Mouse (Mus musculus) cerebellum, adult 11-12 months (tissue): ENCODE measurements around the gene Gm3250.
"Not testable (repeated sequence)": the region's sequence is repeated elsewhere in the genome, so short reads cannot be mapped to it uniquely, and the experiment has no call there.

Source experiments
- DNase-seq: peaks from one replicate; pipeline ENCODE4 v3.0.0; 2022

Gene Gm3250

DNA sequence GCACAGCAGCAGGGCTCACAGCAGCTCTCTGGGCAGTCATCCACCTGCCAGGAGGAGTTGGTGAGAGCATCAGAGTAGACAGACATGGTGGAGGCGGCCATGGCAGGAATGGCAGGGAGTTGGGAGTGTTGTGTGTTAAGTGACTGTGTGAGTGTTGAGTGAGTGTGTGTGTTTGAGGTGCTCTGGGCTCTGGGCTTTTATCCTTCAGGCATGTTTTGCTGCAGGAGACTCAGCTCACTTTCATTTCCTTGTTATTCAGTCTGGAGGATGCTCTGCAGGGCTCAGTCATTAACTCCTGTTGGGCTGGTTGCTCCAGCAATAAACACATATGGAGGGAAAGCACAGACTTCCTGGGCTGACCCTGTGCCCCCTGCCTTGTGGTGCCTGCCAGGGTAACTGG, at the start of gene Gm3250:
Gene Gm3250, minus strand, starts transcription at position 101 of the 400 bp plus-strand sequence.
- not testable (repeated sequence) for DNase-seq

DNA sequence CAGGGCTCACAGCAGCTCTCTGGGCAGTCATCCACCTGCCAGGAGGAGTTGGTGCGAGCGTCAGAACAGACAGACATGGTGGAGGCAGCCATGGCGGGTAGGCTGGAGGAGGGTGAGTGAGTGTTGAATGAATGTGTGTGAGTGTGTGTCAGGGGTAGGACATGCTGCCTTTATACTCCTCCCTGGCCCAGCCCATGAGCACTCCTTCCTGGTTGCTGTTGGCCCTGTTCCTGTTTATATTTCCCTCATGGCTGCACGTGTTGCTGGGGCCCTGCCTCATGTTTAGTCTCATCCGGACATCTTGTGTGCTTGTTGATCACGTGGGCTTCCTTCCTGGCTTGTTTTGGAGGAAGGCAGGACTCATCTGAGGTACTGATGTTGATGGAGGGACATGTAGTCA, 44.6 kb upstream of the Gm3250 start, which contains the start of gene Krtap10-4:
Gene Krtap10-4, minus strand, starts transcription at position 145 of the 400 bp plus-strand sequence.
- DNase-seq = no peak

DNA sequence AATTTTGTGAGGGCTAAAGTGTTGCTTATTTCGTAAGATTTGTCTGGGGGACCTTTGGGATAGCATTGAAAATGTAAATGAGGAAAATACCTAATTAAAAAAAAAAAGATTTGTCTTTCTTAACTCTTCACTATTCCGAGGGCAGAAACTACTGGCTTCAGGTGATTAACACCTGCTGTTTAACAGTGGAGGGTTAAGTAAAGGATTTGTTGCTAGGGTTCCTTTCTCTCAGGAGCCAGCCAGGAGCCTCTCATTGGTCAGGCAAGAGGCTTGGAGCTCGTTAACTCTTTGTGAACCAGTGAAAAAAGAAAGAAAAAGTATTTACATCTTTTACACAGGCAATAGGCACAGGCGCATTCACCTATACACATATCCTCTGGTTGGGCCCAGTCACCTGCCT, 36.9 kb upstream of the Gm3250 start:
- DNase-seq = no peak

DNA sequence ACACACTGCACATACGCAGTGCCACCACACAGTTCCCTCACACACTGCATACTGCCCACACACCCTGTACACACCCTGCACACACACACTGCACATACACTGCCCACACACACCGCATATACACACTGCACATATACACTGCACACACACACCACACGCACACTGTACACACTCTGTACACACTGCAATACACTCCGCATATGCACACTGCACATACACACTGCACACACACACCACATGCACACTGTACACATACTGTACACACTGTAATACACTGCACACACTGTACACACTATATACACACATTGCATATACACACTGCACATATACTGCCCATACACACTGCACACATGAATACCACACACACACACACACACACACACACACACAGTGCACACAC, 36.2 kb upstream of the Gm3250 start:
- no peak for DNase-seq

DNA sequence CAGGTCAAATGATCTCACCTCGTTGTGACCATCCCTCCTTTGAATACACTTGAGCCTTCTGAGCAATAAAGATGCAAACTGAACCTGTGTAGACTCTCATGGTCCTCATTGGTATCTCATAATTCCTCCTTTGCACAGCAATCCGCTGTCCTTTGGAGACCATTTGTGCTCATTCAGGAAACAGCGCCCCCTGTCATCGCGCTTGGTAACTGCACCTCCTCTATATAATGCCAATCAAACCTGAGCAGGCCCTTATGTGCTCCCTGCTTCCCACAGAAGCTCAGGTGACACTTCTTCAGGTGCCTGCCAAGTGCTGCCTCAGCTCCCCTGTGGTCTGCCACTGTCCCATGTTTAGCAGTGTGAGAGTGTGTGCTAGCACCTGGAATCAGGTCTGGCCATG, 33.2 kb upstream of the Gm3250 start:
- no peak for DNase-seq

DNA sequence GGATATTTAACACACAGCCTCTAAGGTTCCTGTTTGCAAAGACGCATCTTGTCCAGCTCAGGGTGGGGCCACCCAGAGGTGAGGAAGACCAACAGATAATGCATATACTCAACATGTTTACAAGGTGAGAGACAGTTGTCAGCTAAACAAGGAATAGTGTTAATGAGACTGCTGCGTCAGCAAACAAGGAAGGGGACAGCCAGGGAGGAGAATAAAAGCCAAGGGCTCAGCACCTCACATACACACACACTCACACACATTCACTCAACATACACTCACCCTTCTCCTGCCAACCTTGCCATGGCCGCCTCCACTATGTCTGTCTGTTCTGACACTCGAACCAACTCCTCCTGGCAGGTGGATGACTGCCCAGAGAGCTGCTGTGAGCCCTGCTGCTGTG, 32.0 kb upstream of the Gm3250 start, which contains the start of gene Gm2696:
Gene Gm2696, plus strand, starts transcription at position 301 of the 400 bp plus-strand sequence.
- DNase-seq = no peak

DNA sequence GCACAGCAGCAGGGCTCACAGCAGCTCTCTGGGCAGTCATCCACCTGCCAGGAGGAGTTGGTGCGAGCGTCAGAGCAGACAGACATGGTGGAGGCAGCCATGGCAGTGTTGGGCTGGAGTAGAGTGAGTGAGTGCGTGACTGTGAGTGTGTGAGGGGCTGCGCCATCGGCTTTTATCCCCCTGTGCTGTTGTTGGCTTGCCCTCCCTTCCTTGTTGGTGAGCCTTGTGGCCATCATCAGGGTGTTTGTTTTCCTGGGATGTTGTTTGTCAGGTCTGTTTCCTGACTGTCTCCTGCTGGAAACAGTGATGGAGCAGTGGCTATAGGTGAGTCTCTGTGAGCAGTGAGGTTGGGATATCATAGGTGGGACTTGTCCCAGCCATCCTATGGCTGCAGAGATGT, 29.4 kb upstream of the Gm3250 start, which contains the start of gene Gm9507:
Gene Gm9507, minus strand, starts transcription at position 101 of the 400 bp plus-strand sequence.
- no peak for DNase-seq

DNA sequence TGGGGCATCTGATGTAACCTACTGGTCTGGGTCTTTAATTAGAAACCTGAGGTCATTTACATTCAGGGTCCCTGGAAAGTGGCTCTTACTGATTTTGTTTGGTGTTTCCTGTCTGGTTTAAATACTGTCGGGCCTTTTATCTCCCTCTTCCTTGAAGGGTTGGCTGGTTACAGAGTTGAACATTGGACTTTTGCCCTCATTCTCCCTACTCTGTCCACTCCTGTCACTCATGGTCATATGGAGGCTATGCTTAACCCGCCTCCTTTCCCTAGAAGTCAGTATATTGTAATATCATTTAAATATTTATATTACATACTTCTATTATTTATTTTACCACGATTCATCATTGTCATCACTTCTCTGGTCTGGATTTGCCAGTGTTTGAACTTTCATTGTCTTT, 21.8 kb upstream of the Gm3250 start:
- no peak for DNase-seq

DNA sequence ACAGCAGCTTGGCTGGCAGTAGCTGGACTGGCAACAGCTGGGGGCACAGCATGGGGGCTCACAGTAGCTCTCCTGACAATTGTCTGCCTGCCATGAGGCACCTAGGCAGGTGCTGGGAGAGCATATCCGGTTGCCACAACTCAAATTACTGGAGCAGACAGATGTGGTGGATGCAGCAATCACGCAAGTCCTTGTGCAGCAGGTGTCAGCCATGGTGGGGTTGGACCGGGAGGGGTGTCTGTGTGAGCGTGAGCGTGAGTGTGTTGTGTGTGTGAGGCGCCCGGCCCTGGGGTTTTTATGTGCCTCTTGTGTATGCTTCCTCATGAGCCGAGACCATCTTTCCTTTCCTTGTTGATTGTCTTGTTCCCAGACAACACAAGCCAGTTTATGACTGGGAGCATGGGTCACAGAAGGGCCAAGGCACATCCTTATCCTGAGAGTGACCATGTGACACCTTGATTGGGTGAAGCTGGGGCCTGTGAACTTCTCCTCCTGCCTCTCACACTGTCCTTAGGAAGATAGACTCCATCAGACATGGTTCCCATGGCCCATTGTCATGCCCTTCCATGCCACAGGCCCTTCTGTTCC, 16.7 kb upstream of the Gm3250 start, which contains the start of gene Gm19668:
Gene Gm19668, minus strand, starts transcription at position 213 of the 588 bp plus-strand sequence.
- no peak for DNase-seq

DNA sequence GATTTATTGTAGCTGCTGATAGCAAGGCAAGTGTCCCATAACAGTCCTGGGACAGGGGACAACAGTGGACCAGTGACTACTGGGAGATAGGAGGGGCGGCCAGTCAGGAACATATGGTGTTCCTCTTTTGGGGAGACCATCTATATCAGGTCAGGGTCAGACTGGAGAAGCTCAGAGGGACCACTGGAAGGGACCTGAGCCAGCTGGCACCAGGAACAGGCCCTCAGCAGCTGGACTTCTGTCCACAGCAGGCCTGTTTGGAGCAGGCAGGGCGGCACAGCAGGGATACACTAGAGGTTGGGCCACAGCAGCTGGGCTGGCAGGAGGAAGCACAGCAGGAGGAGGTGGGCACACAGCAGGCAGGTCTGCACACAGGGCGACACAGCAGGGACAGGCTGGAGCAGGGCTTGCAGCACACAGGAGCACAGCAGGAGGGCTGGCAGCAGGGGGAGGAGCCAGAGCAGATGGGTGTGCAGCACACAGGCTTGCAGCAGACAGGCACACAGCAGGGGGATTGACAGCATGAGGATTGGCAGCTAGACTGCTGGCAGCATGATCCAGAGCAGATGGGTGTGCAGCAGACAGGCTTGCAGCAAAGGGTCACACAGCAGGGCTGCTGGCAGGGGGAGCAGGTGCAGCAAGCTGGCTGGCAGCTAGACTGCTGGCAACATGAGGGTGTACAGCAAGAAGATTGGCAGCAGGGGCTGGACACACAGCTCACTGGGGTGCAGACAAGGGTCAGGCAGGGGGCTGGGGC, 16.0 kb upstream of the Gm3250 start:
- DNase-seq = peak; percentile 48

DNA sequence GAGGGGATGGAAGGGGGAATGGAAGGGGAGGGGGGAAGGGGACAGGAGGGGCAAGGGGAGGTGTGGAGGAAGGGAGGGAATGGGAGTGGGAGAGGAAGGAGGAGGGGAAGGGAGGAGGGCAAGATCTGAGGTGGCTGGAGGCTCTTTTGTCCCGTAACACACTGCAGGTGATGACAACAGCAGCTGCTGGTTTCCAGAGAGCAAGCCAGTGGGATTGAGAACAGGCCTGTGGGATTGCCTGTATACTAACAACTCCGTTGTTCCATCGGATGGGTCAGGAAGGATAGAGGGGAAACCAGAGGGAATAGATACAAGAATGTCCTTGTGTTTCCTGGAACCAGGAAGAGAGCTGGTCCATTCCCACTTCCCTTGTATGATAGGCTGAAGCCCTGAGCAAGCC, 15.3 kb upstream of the Gm3250 start:
- DNase-seq = no peak

DNA sequence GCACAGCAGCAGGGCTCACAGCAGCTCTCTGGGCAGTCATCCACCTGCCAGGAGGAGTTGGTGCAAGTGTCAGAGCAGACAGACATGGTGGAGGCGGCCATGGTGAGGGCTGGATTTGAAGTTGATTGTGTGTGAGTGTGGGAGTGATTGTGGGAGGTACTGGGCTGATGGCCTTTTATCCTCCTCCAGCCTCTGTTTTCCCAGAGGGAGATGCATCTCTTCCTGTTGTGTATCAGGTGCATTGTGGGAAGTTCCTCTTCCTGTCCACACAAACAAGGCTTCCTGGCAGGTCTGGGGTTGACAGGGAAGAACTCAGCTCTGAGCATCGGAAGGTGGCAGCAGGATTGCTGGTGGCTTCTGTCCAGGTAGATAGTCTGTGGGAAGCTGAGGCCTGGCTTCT, 12.6 kb upstream of the Gm3250 start, which contains the start of gene Gm9639:
Gene Gm9639, minus strand, starts transcription at position 101 of the 400 bp plus-strand sequence.
- no peak for DNase-seq

DNA sequence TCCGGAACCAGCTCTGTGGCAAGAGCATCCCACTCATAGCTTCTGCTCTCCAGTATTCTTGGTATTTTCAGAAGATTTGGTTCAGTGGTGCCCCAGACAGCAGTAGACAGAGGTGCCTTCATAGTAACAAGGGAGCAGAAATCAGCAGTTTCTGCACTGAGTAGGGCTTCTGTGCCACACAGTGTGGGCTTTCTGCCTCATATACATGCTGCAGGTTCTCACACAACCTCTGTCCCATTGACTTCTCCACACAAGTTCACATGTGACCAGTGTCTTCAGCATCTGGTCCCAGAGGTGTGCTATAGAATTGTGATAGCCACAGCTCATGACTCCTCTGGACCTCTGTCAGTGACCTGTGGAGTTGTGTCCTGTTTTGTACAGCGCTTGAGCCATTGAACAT, 6.3 kb upstream of the Gm3250 start:
- DNase-seq = no peak

DNA sequence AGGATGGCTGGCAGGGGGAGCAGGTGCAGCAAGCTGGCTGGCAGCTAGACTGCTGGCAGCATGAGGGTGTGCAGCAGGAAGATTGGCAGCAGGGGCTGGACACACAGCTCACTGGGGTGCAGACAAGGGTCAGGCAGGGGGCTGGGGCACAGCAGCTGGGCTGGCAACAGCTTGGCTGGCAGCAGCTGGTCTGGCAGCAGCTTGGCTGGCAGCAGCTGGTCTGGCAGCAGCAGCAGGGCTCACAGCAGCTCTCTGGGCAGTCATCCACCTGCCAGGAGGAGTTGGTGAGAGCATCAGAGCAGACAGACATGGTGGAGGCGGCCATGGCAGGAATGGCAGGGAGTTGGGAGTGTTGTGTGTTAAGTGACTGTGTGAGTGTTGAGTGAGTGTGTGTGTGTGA, 5.5 kb upstream of the Gm3250 start, which contains the start of gene Gm7137:
Gene Gm7137, minus strand, starts transcription at position 325 of the 400 bp plus-strand sequence.
- DNase-seq = not testable (repeated sequence)

DNA sequence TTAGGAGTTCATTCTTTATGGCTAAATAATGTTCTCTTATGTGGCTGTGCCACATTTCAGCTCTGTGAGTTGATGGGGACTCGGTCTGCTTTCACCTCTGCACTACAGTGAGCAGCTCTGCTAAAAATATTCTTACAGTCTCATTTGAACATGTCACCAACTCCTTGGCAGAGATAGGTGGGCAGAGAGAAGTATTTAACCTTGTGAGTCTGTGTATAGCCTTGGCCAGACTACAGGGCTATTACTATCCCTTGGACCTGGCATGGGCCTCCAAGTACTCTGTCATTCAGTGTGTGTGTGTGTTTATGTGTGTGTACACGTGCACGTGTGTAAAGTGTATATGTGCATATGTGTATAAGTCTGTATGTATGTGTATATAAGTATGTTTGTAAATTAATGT, 1.1 kb upstream of the Gm3250 start:
- not testable (repeated sequence) for DNase-seq

DNA sequence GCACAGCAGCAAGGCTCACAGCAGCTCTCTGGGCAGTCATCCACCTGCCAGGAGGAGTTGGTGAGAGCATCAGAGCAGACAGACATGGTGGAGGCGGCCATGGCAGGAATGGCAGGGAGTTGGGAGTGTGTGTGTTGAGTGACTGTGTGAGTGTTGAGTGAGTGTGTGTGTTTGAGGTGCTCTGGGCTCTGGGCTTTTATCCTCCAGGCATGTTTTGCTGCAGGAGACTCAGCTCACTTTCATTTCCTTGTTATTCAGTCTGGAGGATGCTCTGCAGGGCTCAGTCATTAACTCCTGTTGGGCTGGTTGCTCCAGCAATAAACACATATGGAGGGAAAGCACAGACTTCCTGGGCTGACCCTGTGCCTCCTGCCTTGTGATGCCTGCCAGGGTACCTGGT, 5.5 kb downstream of the Gm3250 start, which contains the start of gene Gm7138:
Gene Gm7138, minus strand, starts transcription at position 101 of the 400 bp plus-strand sequence.
- DNase-seq = not testable (repeated sequence)

DNA sequence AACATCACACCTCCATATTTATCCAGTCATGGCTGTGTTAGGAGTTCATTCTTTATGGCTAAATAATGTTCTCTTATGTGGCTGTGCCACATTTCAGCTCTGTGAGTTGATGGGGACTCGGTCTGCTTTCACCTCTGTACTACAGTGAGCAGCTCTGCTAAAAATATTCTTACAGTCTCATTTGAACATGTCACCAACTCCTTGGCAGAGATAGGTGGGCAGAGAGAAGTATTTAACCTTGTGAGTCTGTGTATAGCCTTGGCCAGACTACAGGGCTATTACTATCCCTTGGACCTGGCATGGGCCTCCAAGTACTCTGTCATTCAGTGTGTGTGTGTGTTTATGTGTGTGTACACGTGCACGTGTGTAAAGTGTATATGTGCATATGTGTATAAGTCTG, 10.2 kb downstream of the Gm3250 start:
- not testable (repeated sequence) for DNase-seq

DNA sequence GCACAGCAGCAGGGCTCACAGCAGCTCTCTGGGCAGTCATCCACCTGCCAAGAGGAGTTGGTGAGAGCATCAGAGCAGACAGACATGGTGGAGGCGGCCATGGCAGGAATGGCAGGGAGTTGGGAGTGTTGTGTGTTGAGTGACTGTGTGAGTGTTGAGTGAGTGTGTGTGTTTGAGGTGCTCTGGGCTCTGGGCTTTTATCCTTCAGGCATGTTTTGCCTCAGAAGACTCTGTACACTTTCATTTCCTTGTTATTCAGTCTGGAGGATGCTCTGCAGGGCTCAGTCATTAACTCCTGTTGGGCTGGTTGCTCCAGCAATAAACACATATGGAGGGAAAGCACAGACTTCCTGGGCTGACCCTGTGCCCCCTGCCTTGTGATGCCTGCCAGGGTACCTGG, 11.1 kb downstream of the Gm3250 start, which contains the start of gene Gm3238:
Gene Gm3238, minus strand, starts transcription at position 101 of the 400 bp plus-strand sequence.
- not testable (repeated sequence) for DNase-seq

DNA sequence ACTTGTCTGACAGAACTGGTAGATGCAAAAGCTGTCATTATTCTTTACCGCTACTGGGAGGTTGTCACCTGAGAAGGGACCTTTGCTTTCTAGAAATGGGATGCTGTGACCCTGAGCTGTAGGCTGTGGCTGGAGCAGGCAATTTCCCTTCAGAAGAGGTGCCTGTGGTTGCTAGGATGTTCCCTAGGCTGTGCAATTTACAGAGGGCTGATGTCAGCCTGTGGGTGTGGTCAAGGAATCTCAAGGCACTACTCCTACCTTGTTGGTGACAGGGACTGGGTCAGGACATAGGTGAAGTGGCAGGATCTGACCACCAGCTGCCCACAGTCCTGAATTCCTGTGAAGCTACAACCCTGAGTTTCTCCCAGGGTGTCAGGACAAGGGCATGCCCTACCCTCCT, 12.6 kb downstream of the Gm3250 start:
- no peak for DNase-seq

DNA sequence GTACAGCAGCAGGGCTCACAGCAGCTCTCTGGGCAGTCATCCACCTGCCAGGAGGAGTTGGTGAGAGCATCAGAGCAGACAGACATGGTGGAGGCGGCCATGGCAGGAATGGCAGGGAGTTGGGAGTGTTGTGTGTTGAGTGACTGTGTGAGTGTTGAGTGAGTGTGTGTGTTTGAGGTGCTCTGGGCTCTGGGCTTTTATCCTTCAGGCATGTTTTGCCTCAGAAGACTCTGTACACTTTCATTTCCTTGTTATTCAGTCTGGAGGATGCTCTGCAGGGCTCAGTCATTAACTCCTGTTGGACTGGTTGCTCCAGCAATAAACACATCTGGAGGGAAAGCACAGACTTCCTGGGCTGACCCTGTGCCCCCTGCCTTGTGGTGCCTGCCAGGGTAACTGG, 22.8 kb downstream of the Gm3250 start, which contains the start of gene Gm3233:
Gene Gm3233, minus strand, starts transcription at position 101 of the 400 bp plus-strand sequence.
- not testable (repeated sequence) for DNase-seq

DNA sequence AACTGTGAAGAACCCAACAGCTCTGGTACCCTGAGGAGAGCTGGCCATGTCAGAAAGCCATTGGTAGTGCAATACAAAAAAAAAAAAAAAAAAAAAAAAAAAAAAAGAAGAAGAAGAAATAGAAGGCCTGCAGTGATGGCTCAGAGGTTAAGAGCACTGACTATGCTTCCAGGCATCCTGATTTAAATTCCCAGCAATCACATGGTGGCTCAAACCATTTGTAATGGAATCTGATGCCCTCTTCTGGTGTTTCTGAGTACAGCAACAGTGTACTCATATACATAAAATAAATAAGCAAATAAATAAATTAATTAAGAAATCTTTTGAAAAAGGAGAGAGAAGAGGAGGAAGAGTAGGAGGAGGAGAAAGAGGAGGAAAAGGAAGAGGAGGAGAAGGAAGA, 28.9 kb downstream of the Gm3250 start:
- DNase-seq = no peak

DNA sequence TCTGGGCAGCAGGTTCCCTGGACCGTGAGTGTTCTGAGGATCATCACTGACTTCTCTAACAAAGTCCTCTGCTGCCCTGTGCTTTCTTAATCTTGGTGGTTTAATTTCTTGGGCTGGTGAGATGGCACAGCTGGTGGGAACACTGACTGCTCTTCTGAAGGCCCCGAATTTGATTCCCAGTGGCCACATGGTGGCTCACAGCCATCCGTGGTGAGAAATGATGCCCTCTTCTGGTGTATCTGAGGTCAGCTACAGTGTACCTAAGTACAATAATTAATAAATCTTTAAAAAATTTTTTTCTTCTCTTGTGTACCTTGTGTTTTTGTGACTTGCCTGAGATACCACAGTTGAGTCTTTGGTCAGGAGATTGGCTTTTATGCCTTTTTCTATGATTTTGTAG, 30.0 kb downstream of the Gm3250 start:
- not testable (repeated sequence) for DNase-seq

DNA sequence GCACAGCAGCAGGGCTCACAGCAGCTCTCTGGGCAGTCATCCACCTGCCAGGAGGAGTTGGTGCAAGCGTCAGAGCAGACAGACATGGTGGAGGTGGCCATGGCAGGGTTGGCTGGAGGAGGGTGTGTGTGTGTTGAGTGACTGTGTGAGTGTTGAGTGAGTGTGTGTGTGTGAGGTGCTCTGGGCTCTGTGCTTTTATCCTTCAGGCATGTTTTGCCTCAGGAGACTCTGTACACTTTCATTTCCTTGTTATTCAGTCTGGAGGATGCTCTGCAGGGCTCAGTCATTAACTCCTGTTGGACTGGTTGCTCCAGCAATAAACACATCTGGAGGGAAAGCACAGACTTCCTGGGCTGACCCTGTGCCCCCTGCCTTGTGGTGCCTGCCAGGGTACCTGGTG, 31.1 kb downstream of the Gm3250 start, which contains the start of gene Gm9736:
Gene Gm9736, minus strand, starts transcription at position 101 of the 400 bp plus-strand sequence.
- DNase-seq = not testable (repeated sequence)

DNA sequence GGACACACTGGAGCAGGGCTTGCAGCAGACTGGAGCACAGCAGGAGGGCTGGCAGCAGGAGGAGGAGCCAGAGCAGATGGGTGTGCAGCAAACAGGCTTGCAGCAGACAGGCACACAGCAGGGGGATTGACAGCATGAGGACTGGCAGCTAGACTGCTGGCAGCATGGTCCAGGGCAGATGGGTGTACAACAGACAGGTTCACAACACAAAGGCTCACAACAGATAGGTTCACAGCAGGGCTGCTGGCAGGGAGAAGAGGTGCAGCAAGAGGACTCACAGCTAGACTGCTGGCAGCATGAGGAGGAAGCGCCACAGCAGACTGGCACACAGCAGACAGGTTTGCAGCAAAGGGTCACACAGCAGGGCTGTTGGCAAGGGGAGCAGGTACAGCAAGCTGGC, 31.7 kb downstream of the Gm3250 start:
- DNase-seq = peak; percentile 41
